Mouse (Mus musculus): ENCODE results near the gene Fosl1.

Gene Fosl1

DNA sequence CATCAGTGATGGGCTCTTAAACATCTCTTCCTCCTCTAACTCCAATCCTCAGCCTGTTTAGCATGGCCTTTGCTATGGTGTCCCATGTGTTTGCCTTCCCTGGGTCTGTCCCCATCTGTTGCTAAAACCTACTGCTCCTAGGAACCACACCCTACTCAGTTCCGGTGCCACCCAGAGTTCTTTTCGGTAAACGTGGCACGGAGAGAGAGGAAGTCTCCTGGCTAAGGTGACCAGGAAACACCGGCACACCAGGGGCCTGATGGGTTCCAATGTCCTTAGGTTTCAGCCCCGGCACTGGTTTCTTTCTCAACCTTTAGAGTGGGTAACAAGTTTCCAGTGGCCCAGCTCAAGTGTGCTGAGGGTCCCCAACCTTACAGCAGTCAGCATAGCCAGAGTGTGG, 26.8 kb upstream of the Fosl1 start:
- CTCF ChIA-PET = no interaction called here
- POLR2A ChIA-PET = interaction anchor here in 3 of 4 experiments (0.8 to 2.2 kb wide), 7 partner anchors 14 to 67 kb away, joined by 3 to 6 read pairs (median 3); partner anchors contain the start of genes Mus81 (in 2 of the 3), Banf1 (in 1 of the 3), Ccdc85b (in 1 of the 3) and Eif1ad (in 1 of the 3)

- CTCF ChIA-PET = interaction anchor here in 2 of 4 experiments (0.6 to 1.4 kb wide), 3 partner anchors 15 to 1252 kb away, joined by 3 to 5 read pairs (median 3); no protein-coding TSS in a partner anchor
- POLR2A ChIA-PET = interaction anchor here in 3 of 4 experiments (0.5 to 4.7 kb wide), 12 partner anchors 10 to 746 kb away, joined by 3 to 38 read pairs (median 4); partner anchors contain the start of genes Banf1 (in 1 of the 3), Cfl1 (in 1 of the 3), Eif1ad (in 1 of the 3) and Mus81 (in 1 of the 3)
These were observed 25.6 kb upstream of the Fosl1 start for GRCm38 (mm10) chr19:5421784-5422183.

DNA sequence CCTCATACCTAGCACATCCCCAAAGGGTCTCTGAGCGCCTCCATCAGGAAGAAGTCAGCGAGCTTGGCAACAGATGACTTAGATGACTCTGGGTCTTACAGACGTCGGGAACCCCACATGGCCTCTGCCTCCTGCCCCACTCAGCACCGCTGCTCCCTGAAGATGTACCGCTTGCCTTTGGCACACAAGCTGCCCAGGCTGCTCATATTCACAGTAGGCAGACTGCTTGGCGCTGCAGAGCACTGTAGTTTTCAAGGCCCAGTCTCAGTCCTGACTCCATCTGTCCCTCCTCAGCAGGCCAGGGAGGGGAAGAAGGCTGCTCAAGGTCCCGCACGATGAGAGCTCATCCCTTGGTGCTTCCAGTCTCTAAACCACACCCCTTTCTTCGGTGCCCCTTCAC, 25.1 kb upstream of the Fosl1 start:
- ChIA-PET POLR2A (interaction anchor here in 3 of 4 experiments (0.5 to 4.7 kb wide), 12 partner anchors 10 to 94 kb away, joined by 3 to 38 read pairs (median 4); partner anchors contain the start of genes Banf1 (in 1 of the 3), Cfl1 (in 1 of the 3), Eif1ad (in 1 of the 3) and Mus81 (in 1 of the 3)), CTCF (interaction anchor here in 2 of 4 experiments (0.8 to 1.4 kb wide), 2 partner anchors 16 to 1253 kb away, joined by 3 to 5 read pairs; no protein-coding TSS in a partner anchor)

GRCm38 (mm10) chr19:5422895-5423443, 24.4 kb upstream of the Fosl1 start:
- ChIA-PET POLR2A (interaction anchor here in 3 of 4 experiments (0.6 to 4.7 kb wide), 13 partner anchors 10 to 418 kb away, joined by 3 to 43 read pairs (median 14); partner anchors contain the start of genes Banf1 (in 1 of the 3), Ccdc85b (in 1 of the 3), Cfl1 (in 1 of the 3) and Eif1ad (in 1 of the 3)), CTCF (interaction anchor here in 2 of 4 experiments (1.4 to 2.4 kb wide), 2 partner anchors 16 to 65 kb away, joined by 3 to 21 read pairs; partner anchors contain the start of gene Mus81 (in 1 of the 2))

GRCm38 (mm10) chr19:5423561-5423960, 23.8 kb upstream of the Fosl1 start:
- ChIA-PET CTCF (interaction anchor here in 2 of 4 experiments (0.7 to 3.7 kb wide), 10 partner anchors 8 to 75 kb away, joined by 3 to 21 read pairs (median 6); partner anchors contain the start of genes Ccdc85b (in 1 of the 2), Cst6 (in 1 of the 2), Mus81 (in 1 of the 2) and Sart1 (in 1 of the 2)), POLR2A (interaction anchor here (0.5 to 4.7 kb wide), 60 partner anchors 8 to 622 kb away, joined by 3 to 99 read pairs (median 6); partner anchors contain the start of genes Ccdc85b (in 3 of the 4), Cfl1 (in 3 of the 4), Mus81 (in 3 of the 4) and Banf1 (in 2 of the 4))

GRCm38 (mm10) chr19:5424092-5424781, 23.1 kb upstream of the Fosl1 start:
- CTCF ChIA-PET = interaction anchor here (0.5 to 3.7 kb wide), 20 partner anchors 8 to 717 kb away, joined by 3 to 21 read pairs (median 4); partner anchors contain the start of genes Arl2 (in 1 of the 4), Ccdc85b (in 1 of the 4), Cst6 (in 1 of the 4) and Mus81 (in 1 of the 4)
- POLR2A ChIA-PET = interaction anchor here (0.5 to 4.7 kb wide), 110 partner anchors 9 to 1037 kb away, joined by 3 to 99 read pairs (median 4); partner anchors contain the start of genes Banf1 (in 3 of the 4), Ccdc85b (in 3 of the 4), Cfl1 (in 3 of the 4) and Eif1ad (in 3 of the 4)

DNA sequence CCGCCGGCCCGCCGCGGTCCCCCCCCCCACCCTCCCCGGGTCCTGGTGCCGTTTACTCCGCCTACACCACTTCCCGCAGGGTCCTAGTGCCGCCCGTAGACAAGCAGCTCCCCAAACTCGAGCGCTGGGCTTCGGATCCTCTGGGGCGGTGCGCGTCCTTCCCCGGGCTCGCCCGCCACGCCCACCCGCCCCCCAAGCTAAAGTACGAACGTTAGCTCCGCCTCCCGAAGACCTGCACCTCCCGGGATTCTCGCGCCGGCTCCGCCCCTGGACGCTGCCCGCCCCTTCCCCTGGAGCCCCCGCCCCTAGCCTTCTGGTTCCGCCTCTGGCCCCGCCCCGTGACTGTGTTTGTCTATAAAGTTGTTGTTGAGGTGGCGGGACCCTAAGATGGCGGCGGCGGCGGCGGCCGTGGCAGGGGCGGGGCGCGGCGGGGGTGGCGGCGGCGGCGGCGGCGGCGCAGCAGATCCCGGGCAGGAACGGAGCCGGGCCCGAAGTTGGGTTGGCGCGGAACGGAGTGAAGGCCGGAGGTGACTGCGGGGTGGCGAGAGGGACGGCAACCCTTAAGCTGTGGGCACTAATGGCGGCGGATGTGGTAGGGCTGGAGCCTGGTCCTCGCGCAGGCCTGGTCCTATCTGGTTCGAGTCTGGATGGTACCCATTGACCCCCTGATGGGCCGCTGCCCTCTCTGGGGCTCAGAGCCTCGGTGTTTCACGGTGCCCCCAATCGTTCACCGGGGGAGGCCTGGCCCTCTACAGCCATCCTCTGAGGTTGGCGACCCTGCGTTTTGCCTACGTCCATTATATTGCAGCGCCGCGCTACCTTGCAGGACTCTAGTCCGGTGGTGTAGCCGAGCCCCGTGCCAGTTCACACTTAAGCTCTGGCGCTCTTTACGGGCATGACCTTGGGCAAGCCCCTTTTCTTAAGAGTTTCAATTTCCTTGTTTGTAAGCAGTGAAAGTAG, 22.3 kb upstream of the Fosl1 start, which contains the start of the genes Drap1 and AI837181:
Gene Drap1 (minus strand): TSS at position 198 of the 960 bp plus-strand sequence.
Gene AI837181 (plus strand): TSS at position 363 of the 960 bp plus-strand sequence.
- CTCF ChIA-PET = interaction anchor here in 3 of 4 experiments (0.5 to 3.7 kb wide), 22 partner anchors 8 to 717 kb away, joined by 3 to 21 read pairs (median 4); partner anchors contain the start of genes Mus81 (in 2 of the 3), Arl2 (in 1 of the 3), Ccdc85b (in 1 of the 3) and Cst6 (in 1 of the 3)
- POLR2A ChIA-PET = interaction anchor here (0.6 to 4.7 kb wide), 128 partner anchors 8 to 1038 kb away, joined by 3 to 99 read pairs (median 4); partner anchors contain the start of genes Cfl1 (in 4 of the 4), Banf1 (in 3 of the 4), Ccdc85b (in 3 of the 4) and Eif1ad (in 3 of the 4)

GRCm38 (mm10) chr19:5425906-5426565, 21.3 kb upstream of the Fosl1 start:
- ChIA-PET CTCF (interaction anchor here in 3 of 4 experiments (0.6 to 3.7 kb wide), 7 partner anchors 19 to 103 kb away, joined by 3 to 17 read pairs (median 4); partner anchors contain the start of gene Tsga10ip (in 1 of the 3)), POLR2A (interaction anchor here (0.5 to 4.7 kb wide), 43 partner anchors 7 to 696 kb away, joined by 3 to 99 read pairs (median 7); partner anchors contain the start of genes Banf1 (in 3 of the 4), Cfl1 (in 3 of the 4), Eif1ad (in 3 of the 4) and Mus81 (in 3 of the 4))

GRCm38 (mm10) chr19:5426640-5427290, 20.6 kb upstream of the Fosl1 start:
- CTCF ChIA-PET = interaction anchor here in 2 of 4 experiments (0.7 to 3.7 kb wide), 5 partner anchors 26 to 103 kb away, joined by 3 to 17 read pairs (median 5); partner anchors contain the start of gene Tsga10ip (in 1 of the 2)
- POLR2A ChIA-PET = interaction anchor here (0.5 to 4.4 kb wide), 20 partner anchors 7 to 696 kb away, joined by 3 to 99 read pairs (median 8); partner anchors contain the start of genes Mus81 (in 3 of the 4), Cfl1 (in 2 of the 4), Banf1 (in 1 of the 4) and Ccdc85b (in 1 of the 4)

- ChIA-PET CTCF (interaction anchor here in 1 of 4 experiments (0.7 to 1.8 kb wide), 2 partner anchors 28 to 29 kb away, joined by 3 to 6 read pairs; no protein-coding TSS in a partner anchor), POLR2A (interaction anchor here in 1 of 4 experiments (0.7 kb wide), 1 partner anchor 20 kb away, joined by 3 read pairs; no protein-coding TSS in a partner anchor)
These were observed 19.3 kb upstream of the Fosl1 start for GRCm38 (mm10) chr19:5428083-5428482.

GRCm38 (mm10) chr19:5429219-5429618, 18.1 kb upstream of the Fosl1 start:
- ChIA-PET POLR2A (interaction anchor here (0.7 to 2.1 kb wide), 10 partner anchors 17 to 596 kb away, joined by 3 to 14 read pairs (median 4); partner anchors contain the start of genes Mus81 (in 2 of the 4), Ccdc85b (in 1 of the 4), Cfl1 (in 1 of the 4) and Sart1 (in 1 of the 4)), CTCF (interaction anchor here in 3 of 4 experiments (0.6 to 1.4 kb wide), 4 partner anchors 18 to 133 kb away, joined by 3 read pairs; partner anchors contain the start of gene Fosl1 (in 1 of the 3))

DNA sequence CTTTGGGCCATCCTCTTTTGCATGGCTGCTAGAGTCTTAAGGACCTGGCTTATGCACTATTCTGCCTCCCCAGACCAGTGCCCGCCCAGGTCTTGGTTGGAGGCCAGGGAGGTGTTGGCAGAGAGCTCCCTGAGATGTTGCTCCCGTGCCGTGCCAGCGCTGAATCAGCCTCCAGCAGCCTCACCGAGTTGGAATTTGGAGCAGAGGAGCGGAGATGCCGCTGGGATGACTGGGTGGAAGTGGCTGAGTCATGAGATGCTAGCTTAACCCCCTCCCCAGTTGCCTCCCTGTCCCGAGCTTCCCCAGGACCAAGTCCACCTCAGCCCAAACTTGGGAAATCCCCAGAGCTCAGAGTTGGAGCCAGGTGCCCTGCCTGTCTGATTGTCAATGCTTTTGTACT, 17.5 kb upstream of the Fosl1 start:
- CTCF ChIA-PET = interaction anchor here in 3 of 4 experiments (0.6 to 1.4 kb wide), 3 partner anchors 22 to 133 kb away, joined by 3 read pairs; no protein-coding TSS in a partner anchor
- POLR2A ChIA-PET = interaction anchor here (0.6 to 2.1 kb wide), 11 partner anchors 16 to 595 kb away, joined by 3 to 14 read pairs (median 4); partner anchors contain the start of genes Mus81 (in 2 of the 4), Ccdc85b (in 1 of the 4), Cfl1 (in 1 of the 4) and Sart1 (in 1 of the 4)

DNA sequence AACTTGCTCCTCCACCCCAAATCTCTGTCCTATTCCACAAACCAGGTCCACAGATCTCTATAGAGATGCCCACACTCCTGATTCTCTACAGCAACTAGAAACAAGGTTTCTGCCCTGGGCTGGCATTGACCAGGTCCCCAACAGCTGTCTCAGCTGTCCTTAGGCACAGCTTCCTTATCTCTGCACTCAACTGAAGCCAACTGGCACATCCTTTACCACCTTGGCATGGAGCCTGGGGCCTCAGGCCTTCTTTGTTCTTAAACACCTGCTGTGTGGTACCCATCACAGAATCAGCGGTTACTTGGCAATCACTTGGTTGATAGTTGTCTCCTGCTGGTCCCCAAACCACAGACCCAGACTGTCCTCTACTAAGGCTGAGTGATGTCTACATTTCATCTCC, 16.9 kb upstream of the Fosl1 start:
- ChIA-PET CTCF (interaction anchor here in 1 of 4 experiments (1.1 kb wide), 1 partner anchor 33 kb away, joined by 3 read pairs; no protein-coding TSS in a partner anchor), POLR2A (interaction anchor here in 3 of 4 experiments (0.6 to 5.3 kb wide), 13 partner anchors 15 to 135 kb away, joined by 3 to 42 read pairs (median 4); partner anchors contain the start of genes Ccdc85b (in 2 of the 3), Fosl1 (in 1 of the 3), Mus81 (in 1 of the 3) and Sart1 (in 1 of the 3))

DNA sequence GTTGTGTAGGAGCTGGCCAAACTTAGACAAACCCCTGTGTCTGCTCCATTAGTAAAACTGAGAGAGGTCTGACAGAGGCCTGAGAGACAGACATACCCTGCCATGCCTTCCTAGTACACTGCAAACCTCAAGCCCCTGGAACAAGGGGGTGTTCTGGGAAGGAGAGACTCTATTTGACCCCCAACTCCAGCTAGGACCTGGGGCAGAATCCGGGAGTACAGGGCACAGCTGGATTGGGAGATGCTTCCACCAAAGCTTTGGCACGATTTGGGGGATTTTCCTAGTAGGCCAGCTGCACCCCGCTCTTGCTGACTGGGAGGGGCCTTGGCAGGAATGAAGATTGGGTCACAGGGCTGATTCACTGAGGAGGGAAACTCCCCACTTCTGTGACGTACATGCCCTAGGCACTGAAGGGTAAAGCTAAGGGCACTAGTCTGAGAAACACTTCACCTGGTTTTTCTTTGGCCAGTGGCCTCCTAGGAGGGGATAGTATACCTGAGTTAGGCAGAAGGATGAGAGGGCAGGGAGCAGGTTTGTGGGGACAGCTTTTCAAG, 15.4 kb upstream of the Fosl1 start:
- POLR2A ChIA-PET = interaction anchor here in 3 of 4 experiments (0.5 to 5.3 kb wide), 18 partner anchors 7 to 480 kb away, joined by 3 to 43 read pairs (median 4); partner anchors contain the start of genes AI837181 (in 2 of the 3), Ccdc85b (in 2 of the 3), Cfl1 (in 2 of the 3) and Drap1 (in 2 of the 3)
- CTCF ChIA-PET = interaction anchor here in 2 of 4 experiments (0.9 to 1.3 kb wide), 2 partner anchors 25 kb away, joined by 6 to 7 read pairs; partner anchors contain the start of gene Ccdc85b (in 2 of the 2)

Measured in embryonic stem cell, embryonic (primary cell).